36 mouse cellular contexts compared by ENCODE assay signal in genomic region chr1:161451683-161452245, GRCm38 (mm10). TPM values are rescaled to one million over a fixed set of nuclear protein-coding genes. Genes with fewer than 3 reads are reported as not detected.
DNase-seq lines count a peak whose midpoint lies in the region; ATAC-seq and TF ChIP-seq lines count a peak whose summit lies in the region.
"Had no signal": no experiment of that assay in that cellular context is flagged by ENCODE, and none has a peak within 500 bp of the region (broad histone marks: within the 10 kb centered on the region; RNA-seq: fewer than 3 reads in every experiment).

No protein-coding gene starts in this region.

- H3K36me3 ChIP-seq in kidney, postnatal 0 days (ENCODE audit: insufficient read depth, low read length), result no peaks in the 10 kb centered on the region
- no peaks in the 10 kb centered on the region for H3K36me3 ChIP-seq in kidney, adult 2 months (ENCODE audit: control insufficient read depth, insufficient read depth, low read length)
- H3K36me3 ChIP-seq in ES-E14 (ENCODE audit: control insufficient read depth, insufficient read depth, low read length, poor library complexity, severe bottlenecking), result no peaks in the 10 kb centered on the region
- H3K36me3 ChIP-seq: forebrain, embryonic 12.5 days; heart, embryonic 12.5 days; limb, embryonic 12.5 days; neural tube, embryonic 13.5 days; stomach, embryonic 15.5 days had no signal

- in situ Hi-C loops in ES-E14 (cut with MboI; ENCODE audit: low sequenced_read_pairs in 2 of 2, unreplicated experiment in 2 of 2), result no loop called here

- no peak for TF ChIP-seq POLR2A in kidney, adult 2 months (IDR thresholded peaks at IDR 0.05; ENCODE audit: low read depth, low read length)

- H3K4me2 ChIP-seq in kidney, postnatal 0 days (ENCODE audit: low read length), result no peak overlapping the region
- H3K4me2 ChIP-seq: forebrain, embryonic 12.5 days; heart, embryonic 12.5 days; limb, embryonic 12.5 days; liver, embryonic 11.5 days; neural tube, embryonic 13.5 days; stomach, embryonic 15.5 days had no signal

- no peaks in the 10 kb centered on the region for H3K9me3 ChIP-seq in kidney, postnatal 0 days (replicated peaks; ENCODE audit: low read length)
- no peaks in the 10 kb centered on the region for H3K9me3 ChIP-seq in ES-E14 (ENCODE audit: control insufficient read depth, insufficient read depth, low read depth, low read length)
- H3K9me3 ChIP-seq: heart, embryonic 12.5 days; limb, embryonic 12.5 days; stomach, embryonic 15.5 days had no signal

- ATAC-seq in kidney, postnatal 0 days (replicated peaks; ENCODE audit: low FRiP score, low read depth), result no peak
- ATAC-seq: hindbrain, postnatal 0 days; intestine, embryonic 16.5 days; liver, postnatal 0 days; midbrain, embryonic 16.5 days had no signal

- H3K4me1 ChIP-seq in kidney, postnatal 0 days (replicated peaks; ENCODE audit: insufficient read depth, low read length), result no peaks in the 10 kb centered on the region
- no peaks in the 10 kb centered on the region for H3K4me1 ChIP-seq in kidney, adult 2 months (ENCODE audit: control insufficient read depth, insufficient read depth, low read length)
- 0 out of 4 replicates have a peak, but pooled peaks cover 2 to 3% of the 10 kb centered on the region in 2 experiments for H3K4me1 ChIP-seq in ES-E14 (ENCODE audit: control insufficient read depth in 2 of 2, insufficient read depth in 2 of 2, low read length in 2 of 2, poor library complexity in 1 of 2)
- H3K4me1 ChIP-seq: forebrain, embryonic 12.5 days; heart, embryonic 12.5 days; limb, embryonic 12.5 days; neural tube, embryonic 13.5 days; stomach, embryonic 15.5 days had no signal

- no peak overlapping the region for H3K4me3 ChIP-seq in kidney, postnatal 0 days (replicated peaks; ENCODE audit: low read depth, low read length)
- no peak overlapping the region for H3K4me3 ChIP-seq in kidney, adult 2 months (ENCODE audit: insufficient read depth, low read depth, low read length)
- no peak overlapping the region for H3K4me3 ChIP-seq in ES-E14 (ENCODE audit: insufficient read depth in 1 of 2, low read depth in 1 of 2, low read length in 2 of 2, poor library complexity in 1 of 2, severe bottlenecking in 1 of 2)
- H3K4me3 ChIP-seq: forebrain, embryonic 12.5 days; gastrocnemius, adult 2 months; heart, embryonic 12.5 days; limb, embryonic 12.5 days; myocyte; neural tube, embryonic 13.5 days; stomach, embryonic 15.5 days had no signal

- no peak overlapping the region for H3K9ac ChIP-seq in kidney, postnatal 0 days (ENCODE audit: low read depth, low read length)
- H3K9ac ChIP-seq in ES-E14 (ENCODE audit: insufficient read depth, low read depth, low read length, poor library complexity, severe bottlenecking), result no peak overlapping the region
- H3K9ac ChIP-seq: forebrain, embryonic 12.5 days; heart, embryonic 12.5 days; limb, embryonic 12.5 days; liver, postnatal 0 days; neural tube, embryonic 13.5 days; stomach, embryonic 15.5 days had no signal

- H3K27me3 ChIP-seq in kidney, postnatal 0 days (ENCODE audit: insufficient read depth, low read length), result no peaks in the 10 kb centered on the region
- H3K27me3 ChIP-seq in kidney, adult 2 months (replicated peaks; ENCODE audit: control insufficient read depth, insufficient read depth, low read length), result no peaks in the 10 kb centered on the region
- H3K27me3 ChIP-seq: CH12.LX; forebrain, embryonic 12.5 days; heart, embryonic 12.5 days; limb, embryonic 12.5 days; neural tube, embryonic 13.5 days; stomach, embryonic 15.5 days had no signal

- no peak overlapping the region for H3K27ac ChIP-seq in kidney, postnatal 0 days
- no peak overlapping the region for H3K27ac ChIP-seq in kidney, adult 2 months (ENCODE audit: insufficient read depth, low read depth, low read length)
- H3K27ac ChIP-seq in ES-E14 (ENCODE audit: insufficient read depth, low read depth, low read length, poor library complexity, severe bottlenecking), result no peak overlapping the region
- H3K27ac ChIP-seq: forebrain, embryonic 12.5 days; gastrocnemius, adult 2 months; hindbrain, postnatal 0 days; limb, embryonic 12.5 days; neural tube, embryonic 13.5 days; stomach, embryonic 15.5 days had no signal

- 33% methylated on average over 3 of the region's 3 CpGs for WGBS in kidney, postnatal 0 days
- 37% methylated on average over 3 of the region's 3 CpGs for WGBS in kidney, adult 2 months

- TF ChIP-seq CTCF in kidney, postnatal 0 days (IDR thresholded peaks at IDR 0.05; ENCODE audit: low read depth), result no peak
- no peak for TF ChIP-seq CTCF in kidney, adult 2 months (conservative IDR thresholded peaks at IDR 0.05; ENCODE audit: insufficient read depth, insufficient read length, low read depth, low read length)

- peak; percentile 22 for DNase-seq in kidney, postnatal 0 days (ENCODE audit: low spot score)
- no peak for DNase-seq in kidney, adult 2 months
- DNase-seq in ES-E14 (ENCODE audit: low read depth, low spot score) (no peak), ZHBTc4 (ENCODE audit: low read depth, low spot score) (peak; percentile 4)
- peak; percentile 52 for DNase-seq in lung, postnatal 36 days
- DNase-seq in heart, adult 18-20 months, result no peak
- DNase-seq in ovary, postnatal 10 days (ENCODE audit: low spot score), result no peak
- DNase-seq: adrenal gland, postnatal 36 days; B cell, adult 2 months; cerebellum, adult 9-11 months; gastrocnemius, adult 2 months; heart, postnatal 10 days; kidney, postnatal 4 days; liver, postnatal 0 days; right cerebral cortex, adult 18-20 months; right cerebral cortex, postnatal 4 days had no signal

TF ChIP-seq in ES-E14, 5 proteins besides CTCF, POLR2A, EP300 and RAD21:
- no peak for TF ChIP-seq CHD2 (IDR thresholded peaks at IDR 0.05; ENCODE audit: low read depth, low read length)
- TF ChIP-seq MAFK (IDR thresholded peaks at IDR 0.05; ENCODE audit: insufficient read depth, low read depth, low read length), result no peak
- no peak for TF ChIP-seq HCFC1 (IDR thresholded peaks at IDR 0.05; ENCODE audit: borderline replicate concordance, insufficient read depth, low read length)
- TF ChIP-seq ZC3H11A (IDR thresholded peaks at IDR 0.05; ENCODE audit: borderline replicate concordance, low read depth, low read length), result no peak
- 0 out of 2 replicates have a peak, but pooled peaks have one; percentile 32 for TF ChIP-seq ZNF384 (IDR thresholded peaks at IDR 0.05; ENCODE audit: low read depth, low read length)
TF ChIP-seq in ES-E14: peak in this region for 1.

RNA-seq across cellular contexts. Expression of gene Tnfsf18, which starts 42.7 kb away (rescaled TPM):
- polyA plus RNA-seq in kidney, postnatal 0 days (2015; fragmentation: Nextera tagmentation; extraction: Ambion mirVana), result 0.06 TPM in 1 of 2 replicates, not detected in the other
- polyA plus RNA-seq in kidney, adult 2 months (2012; rRNA removed), result 0.03 TPM in 1 of 2 replicates, not detected in the other
- total RNA-seq in ES-E14 (2012; rRNA removed), result 0.31 TPM in 1 of 2 replicates, not detected in the other
- total RNA-seq in heart, adult 18-20 months (2021), result under 1 TPM in 1 of 2 experiments, not detected in 1; 0.17 TPM
- total RNA-seq: adrenal gland, adult 18-20 months; common myeloid progenitor, adult 5-6 weeks; gastrocnemius, adult 2 months; heart, postnatal 10 days; left cerebral cortex, postnatal 14 days; megakaryocyte-erythroid progenitor cell, adult 5-6 weeks; MEL had no signal
- polyA plus RNA-seq: embryonic facial prominence, embryonic 11.5 days; forebrain, embryonic 12.5 days; gonadal fat pad, adult 2 months; hindbrain, embryonic 11.5 days; hindbrain, postnatal 0 days; intestine, embryonic 16.5 days; kidney, embryonic 14.5 days; limb, embryonic 12.5 days; liver, embryonic 11.5 days; liver, postnatal 0 days; neural tube, embryonic 13.5 days had no signal

RNA-seq across cellular contexts. Expression of gene Tnfsf4, which starts 56.6 kb away (rescaled TPM):
- 0.05 and 0.17 TPM in 2 replicates for polyA plus RNA-seq in kidney, postnatal 0 days (2015; fragmentation: Nextera tagmentation; extraction: Ambion mirVana)
- polyA plus RNA-seq in kidney, adult 2 months (2012; rRNA removed), result not detected in 2 replicates
- 0.13 and 0.53 TPM in 2 replicates for total RNA-seq in ES-E14 (2012; rRNA removed)
- not detected for total RNA-seq in heart, adult 18-20 months (2021)
- total RNA-seq: adrenal gland, adult 18-20 months; adrenal gland, postnatal 36 days; gastrocnemius, adult 2 months; heart, postnatal 10 days; hindbrain, postnatal 0 days; left cerebral cortex, postnatal 14 days; MEL had no signal
- polyA plus RNA-seq: embryonic facial prominence, embryonic 11.5 days; forebrain, embryonic 12.5 days; heart, embryonic 12.5 days; hindbrain, embryonic 11.5 days; hindbrain, postnatal 0 days; intestine, embryonic 16.5 days; limb, embryonic 12.5 days; liver, embryonic 11.5 days; liver, postnatal 0 days; midbrain, embryonic 16.5 days; myocyte; neural tube, embryonic 13.5 days had no signal

Comparison
In these comparisons a context has a peak if more than half of its experiments do, and no peak if none do; other contexts are left out.
1. DNase-seq: peak in kidney, postnatal 0 days (single experiment), ZHBTc4 (single experiment) and lung, postnatal 36 days (single experiment); none in kidney, adult 2 months (single experiment), ES-E14 (single experiment), heart, adult 18-20 months (0 of 2) and ovary, postnatal 10 days (single experiment).